Mouse (Mus musculus) liver, adult 2 months (tissue): ENCODE data around the gene Gprc5a.

Source experiments
- CTCF ChIP-seq: fragments of 200-500 bp; IDR thresholded peaks from 2 replicates; pipeline ENCODE4 v1.5.1; 2011; ENCODE audit warnings: low read depth, low read length, control low read depth
- POLR2A ChIP-seq: fragments of 200-500 bp; IDR thresholded peaks from 2 replicates; pipeline ENCODE4 v1.6.1; 2011; ENCODE audit warnings: low read length, control low read depth; ENCODE audit not compliant: insufficient read depth; ENCODE audit errors: extremely low read depth

DNA sequence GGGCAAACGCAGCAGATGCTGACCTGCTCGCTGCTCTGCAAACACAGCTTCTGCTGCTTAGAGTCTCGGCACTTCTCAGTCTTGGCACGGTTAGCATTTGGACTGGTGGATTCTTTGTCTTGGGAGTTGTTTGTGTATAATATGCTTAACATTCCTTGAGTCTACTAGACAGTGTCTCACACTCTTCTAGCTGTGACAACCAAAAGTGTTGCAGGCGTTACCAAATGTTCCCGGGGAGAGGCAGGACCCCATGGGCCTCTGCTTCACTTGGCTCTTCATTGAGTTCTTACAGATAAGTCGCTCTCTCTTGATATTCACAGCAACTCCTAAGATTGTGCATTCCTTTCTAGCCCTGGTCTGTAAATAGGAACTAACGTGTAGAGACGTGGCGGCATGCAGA is 45.9 kb upstream of the Gprc5a start:
- TF ChIP-seq CTCF = no peak
- TF ChIP-seq POLR2A = no peak
